Mouse (Mus musculus) limb, embryonic 12.5 days (tissue): Measurements from ENCODE around the gene Polr2b. TPM values are rescaled to one million over a fixed set of nuclear protein-coding genes. Genes with fewer than 3 reads are reported as not detected.
A peak's percentile ranks its signal among the peaks of the same experiment; 100 is the strongest.

Experiments used
- ATAC-seq: fragments of 200-750 bp; cut with Nextera tagmentation; 2 replicates; pipeline ENCODE4 v1.8.0; 2017; ENCODE audit warnings: low read depth, moderate TSS enrichment; ENCODE audit not compliant: insufficient number of reproducible peaks, insufficient read depth, low FRiP score, low TSS enrichment
- H3K27ac ChIP-seq: fragments of 300-500 bp; sonication (generic); 2 replicates; pipeline ENCODE4 v1.5.1; 2016; ENCODE audit warnings: mild to moderate bottlenecking, moderate library complexity
- H3K27me3 ChIP-seq: fragments of 300-500 bp; sonication (generic); 2 replicates; pipeline ENCODE4 v1.6.1; 2016; ENCODE audit warnings: mild to moderate bottlenecking, moderate library complexity
- H3K36me3 ChIP-seq: fragments of 300-500 bp; sonication (generic); 2 replicates; pipeline ENCODE4 v1.6.1; 2016; ENCODE audit warnings: mild to moderate bottlenecking, moderate library complexity
- H3K4me1 ChIP-seq: fragments of 300-500 bp; sonication (generic); replicated peaks from 2 replicates; pipeline ENCODE4 v1.6.1; 2016
- H3K4me2 ChIP-seq: fragments of 300-500 bp; sonication (generic); 2 replicates; pipeline ENCODE4 v1.6.1; 2016; ENCODE audit warnings: mild to moderate bottlenecking, moderate library complexity
- H3K4me3 ChIP-seq: fragments of 300-500 bp; sonication (generic); replicated peaks from 2 replicates; pipeline ENCODE4 v1.5.1; 2016; ENCODE audit warnings: mild to moderate bottlenecking
- H3K9ac ChIP-seq: fragments of 300-500 bp; sonication (generic); replicated peaks from 2 replicates; pipeline ENCODE4 v1.6.1; 2016; ENCODE audit warnings: mild to moderate bottlenecking, moderate library complexity
- H3K9me3 ChIP-seq: fragments of 300-500 bp; sonication (generic); 2 replicates; pipeline ENCODE4 v1.6.1; 2016; ENCODE audit warnings: mild to moderate bottlenecking, moderate library complexity
- WGBS: fragments of 180-500 bp; shearing (Covaris S2); methylation state at CpG from one replicate; pipeline ENCODE4 v1.1.7; 2016; 5-methylcytosine and 5-hydroxymethylcytosine counted together
- polyA plus RNA-seq: library from polyadenylated mRNA; unstranded; fragments of >200 nt; fragmentation: Nextera tagmentation; extraction: Ambion mirVana; gene quantifications from 2 replicates; pipeline ENCODE4 v1.2.1, GENCODE M21; 2016

Gene Polr2b
- polyA plus RNA-seq, 1 experiment from 2014 or later, result 87.3 TPM

DNA sequence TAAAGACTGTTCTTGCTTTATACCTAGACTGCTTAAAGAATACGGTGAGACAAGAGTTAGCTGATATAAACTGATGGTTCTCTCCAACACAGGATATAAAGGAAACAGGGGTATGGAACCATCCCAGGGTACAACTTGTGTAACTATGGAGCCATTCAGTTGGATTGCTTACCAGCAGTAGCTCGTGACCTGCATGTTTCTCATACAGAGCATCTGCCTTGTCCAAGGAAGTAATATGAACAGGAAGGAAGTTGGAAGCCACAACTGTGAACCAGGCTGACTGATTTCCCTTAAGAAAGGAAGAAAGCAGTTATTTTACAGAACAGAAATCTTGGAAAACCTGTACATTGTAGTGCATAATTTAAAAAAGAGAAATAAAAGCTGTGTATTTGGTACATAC, 10.5 kb upstream of the Polr2b start:
- no peak for ATAC-seq
- Histone ChIP-seq H3K9me3 (no peaks in the 10 kb centered on the region), H3K27me3 (no peaks in the 10 kb centered on the region), H3K4me2 (no peak overlapping the region), H3K36me3 (peaks cover 72% of the 10 kb centered on the region), H3K4me1 (no peaks in the 10 kb centered on the region), H3K27ac (no peak overlapping the region), H3K9ac (no peak overlapping the region), H3K4me3 (no peak overlapping the region)
- 95% methylated on average over 2 of the region's 2 CpGs for WGBS

DNA sequence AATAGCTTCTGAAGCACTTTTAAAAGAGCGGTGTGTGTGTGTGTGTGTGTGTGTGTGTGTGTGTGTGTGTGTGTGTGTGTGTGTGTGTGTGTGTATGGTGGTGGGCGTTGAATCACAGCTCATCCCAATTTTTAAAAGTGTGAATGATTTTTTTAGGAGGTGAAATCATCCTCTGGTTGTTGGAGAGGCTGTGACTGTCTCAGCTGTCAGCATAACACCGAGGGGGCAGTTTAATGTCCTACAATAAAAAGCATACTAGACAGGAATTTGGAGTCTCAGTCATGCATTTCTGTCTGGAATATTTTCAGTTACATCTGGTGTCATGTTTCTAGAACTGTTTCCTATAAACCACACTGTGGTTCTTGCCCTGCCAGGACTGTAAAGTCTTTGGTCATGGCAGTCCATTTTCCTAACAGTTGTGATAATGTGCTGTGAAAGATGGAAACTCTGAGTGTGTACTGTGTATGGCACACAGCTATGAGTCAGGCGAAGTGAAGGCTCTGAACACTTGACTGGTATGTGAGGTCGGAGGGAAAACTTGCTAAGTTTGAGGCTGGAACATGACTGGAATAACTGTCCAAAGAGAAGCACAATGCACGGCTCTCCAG, 8.5 kb upstream of the Polr2b start:
- Histone ChIP-seq H3K4me2 (no peak overlapping the region), H3K36me3 (peaks cover 72% of the 10 kb centered on the region), H3K4me1 (no peaks in the 10 kb centered on the region), H3K9ac (no peak overlapping the region), H3K27me3 (no peaks in the 10 kb centered on the region), H3K9me3 (no peaks in the 10 kb centered on the region), H3K4me3 (no peak overlapping the region), H3K27ac (no peak overlapping the region)
- 86% methylated on average over 6 of the region's 6 CpGs for whole genome bisulfite sequencing
- no peak for ATAC-seq

DNA sequence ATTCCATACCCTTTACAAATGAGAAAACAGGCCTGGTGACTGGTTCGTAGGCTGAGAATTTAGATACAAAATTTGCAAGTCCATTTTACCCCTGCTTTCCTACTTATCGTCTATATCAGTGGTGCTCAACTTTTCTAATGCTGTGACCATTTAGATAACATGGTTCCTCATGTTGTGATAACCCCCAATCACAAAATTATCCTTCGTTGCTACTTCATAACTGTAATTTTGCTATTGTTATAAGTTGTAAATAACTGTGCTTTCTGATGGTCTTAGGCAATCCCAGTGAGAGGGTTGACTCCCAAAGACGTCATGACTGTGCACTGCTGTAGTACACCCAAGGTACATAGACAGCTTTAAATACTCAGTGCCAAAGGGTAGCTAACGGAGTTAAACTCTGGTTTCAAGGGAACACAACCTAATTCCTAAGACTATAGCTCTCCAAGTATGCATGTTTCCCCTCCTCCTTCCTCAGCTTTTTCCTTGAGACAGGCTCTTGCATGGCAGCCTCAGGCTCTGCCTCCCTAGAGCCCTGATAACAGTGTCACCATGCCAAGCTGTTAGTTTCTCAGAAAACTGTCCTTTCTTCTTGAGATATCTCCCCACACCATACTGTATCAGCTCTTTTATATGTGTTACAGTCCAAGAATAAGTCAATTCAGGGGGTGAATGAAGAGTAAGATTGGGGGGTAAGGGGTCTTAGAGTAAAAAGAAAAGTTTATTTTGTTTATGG, 2.0 kb upstream of the Polr2b start:
- no peak overlapping the region for H3K27ac ChIP-seq
- no peaks in the 10 kb centered on the region for H3K27me3 ChIP-seq
- H3K4me1 ChIP-seq, result peaks cover 22% of the 10 kb centered on the region
- peak overlapping the region; percentile 99 for H3K4me2 ChIP-seq
- peak overlapping the region; percentile 91 for H3K4me3 ChIP-seq
- WGBS, result 79% methylated on average over 5 of the region's 5 CpGs
- H3K9ac ChIP-seq, result no peak overlapping the region
- H3K9me3 ChIP-seq, result no peaks in the 10 kb centered on the region
- no peak for ATAC-seq
- H3K36me3 ChIP-seq, result peaks cover 42% of the 10 kb centered on the region

DNA sequence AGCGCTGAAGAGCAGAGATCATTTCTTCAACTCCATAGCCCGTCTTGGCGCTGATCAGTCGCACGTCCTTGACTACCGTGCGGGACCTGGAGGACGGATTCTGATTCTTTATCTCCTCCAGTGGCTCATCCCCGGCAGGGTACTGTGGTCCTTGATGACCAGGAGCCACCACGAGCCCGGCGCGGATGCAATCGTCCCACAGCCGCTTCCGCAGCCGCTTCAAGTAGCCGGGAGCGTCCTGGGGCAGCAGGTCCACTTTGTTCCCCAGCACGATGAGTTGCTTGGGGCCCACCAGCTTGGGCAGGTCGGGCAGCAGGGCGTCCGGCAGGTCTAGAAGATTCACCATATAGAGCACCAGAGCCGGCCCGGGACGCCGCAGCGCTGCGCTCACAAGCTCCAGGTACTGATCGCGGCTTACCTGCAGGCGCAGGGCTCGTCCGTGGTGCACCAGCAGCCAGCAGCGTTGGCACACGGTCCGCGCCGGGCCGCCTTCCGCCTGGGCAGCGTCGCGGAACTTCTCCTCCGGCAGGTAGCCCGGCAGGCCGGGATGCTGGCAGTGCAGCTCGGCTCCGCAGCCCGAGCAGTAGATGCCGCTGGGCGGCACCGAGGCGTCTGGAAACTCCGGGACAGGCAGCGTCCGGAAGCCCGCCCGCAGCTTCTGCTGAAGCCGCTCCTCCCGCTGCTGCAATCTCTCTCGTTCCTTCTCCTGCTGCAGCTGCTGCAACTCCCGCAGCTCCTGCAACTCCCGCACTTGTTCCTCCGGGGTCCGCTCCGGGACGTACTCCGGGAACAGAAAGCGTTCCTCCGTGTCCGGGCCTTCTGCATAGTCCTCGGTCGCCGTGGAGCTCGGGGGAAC, 668 bp upstream of the Polr2b start:
- H3K27ac ChIP-seq, result peak overlapping the region; percentile 94
- ATAC-seq, result no peak; the same call in 1 of the 2 replicates

DNA sequence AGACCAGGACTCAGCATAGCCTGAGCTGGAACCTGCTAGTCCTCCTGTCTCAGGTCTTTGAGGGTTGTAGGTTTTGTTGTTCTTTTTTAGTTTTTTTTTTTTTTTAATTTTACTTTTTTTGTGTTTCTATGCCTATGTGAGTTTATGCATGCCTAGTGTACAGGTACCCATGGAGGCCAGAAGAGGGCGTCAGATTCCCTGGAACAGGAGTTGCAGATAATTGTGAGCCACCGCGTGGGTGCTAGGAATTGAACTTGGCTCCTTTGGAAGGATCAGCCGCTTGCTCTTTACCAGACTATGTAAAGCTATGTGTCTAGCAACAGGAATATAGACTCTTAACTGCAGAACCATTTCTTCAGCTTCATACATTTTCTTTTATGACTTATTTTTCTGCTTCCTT, 4.3 kb downstream of the Polr2b start:
- peaks cover 61% of the 10 kb centered on the region for H3K36me3 ChIP-seq
- peaks cover 10% of the 10 kb centered on the region for H3K4me1 ChIP-seq
- H3K4me3 ChIP-seq, result no peak overlapping the region
- no peaks in the 10 kb centered on the region for H3K9me3 ChIP-seq
- no peak for ATAC-seq
- 94% methylated on average over 4 of the region's 4 CpGs for WGBS
- H3K27me3 ChIP-seq, result no peaks in the 10 kb centered on the region
- H3K9ac ChIP-seq, result no peak overlapping the region
- H3K4me2 ChIP-seq, result no peak overlapping the region
- no peak overlapping the region for H3K27ac ChIP-seq

More for the DNA sequence above, 668 bp upstream of the Polr2b start:
- Histone ChIP-seq H3K27me3 (no peaks in the 10 kb centered on the region), H3K9me3 (no peaks in the 10 kb centered on the region), H3K4me2 (peak overlapping the region; percentile 99), H3K4me3 (peak overlapping the region; percentile 91), H3K9ac (peak overlapping the region; percentile 78), H3K36me3 (peaks cover 47% of the 10 kb centered on the region), H3K4me1 (peaks cover 22% of the 10 kb centered on the region)
- WGBS, result under 1% methylated on average over 74 of the region's 76 CpGs

DNA sequence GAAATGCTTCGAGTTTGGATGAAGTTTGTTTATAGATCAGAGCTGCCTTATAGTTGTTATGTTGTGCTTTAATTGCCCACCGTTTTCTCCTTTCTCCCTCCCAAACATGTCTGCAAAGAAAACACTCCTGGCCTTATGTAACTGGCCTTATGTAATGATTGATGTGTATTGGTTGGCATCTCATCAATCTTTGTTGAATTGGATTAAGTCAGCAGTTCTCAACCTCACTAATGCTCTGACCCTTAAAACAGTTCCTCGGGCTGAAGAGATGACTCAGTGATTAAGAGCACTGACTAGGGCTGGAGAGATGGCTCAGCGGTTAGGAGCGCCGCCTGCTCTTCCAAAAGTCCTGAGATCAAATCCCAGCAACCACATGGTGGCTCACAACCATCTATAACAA, 5.0 kb downstream of the Polr2b start:
- no peak for ATAC-seq
- H3K4me2 ChIP-seq, result no peak overlapping the region
- 92% methylated on average over 6 of the region's 6 CpGs for WGBS
- H3K27me3 ChIP-seq, result no peaks in the 10 kb centered on the region
- peaks cover 67% of the 10 kb centered on the region for H3K36me3 ChIP-seq
- no peaks in the 10 kb centered on the region for H3K9me3 ChIP-seq
- no peak overlapping the region for H3K9ac ChIP-seq
- no peak overlapping the region for H3K27ac ChIP-seq
- no peak overlapping the region for H3K4me3 ChIP-seq
- H3K4me1 ChIP-seq, result peaks cover 10% of the 10 kb centered on the region

DNA sequence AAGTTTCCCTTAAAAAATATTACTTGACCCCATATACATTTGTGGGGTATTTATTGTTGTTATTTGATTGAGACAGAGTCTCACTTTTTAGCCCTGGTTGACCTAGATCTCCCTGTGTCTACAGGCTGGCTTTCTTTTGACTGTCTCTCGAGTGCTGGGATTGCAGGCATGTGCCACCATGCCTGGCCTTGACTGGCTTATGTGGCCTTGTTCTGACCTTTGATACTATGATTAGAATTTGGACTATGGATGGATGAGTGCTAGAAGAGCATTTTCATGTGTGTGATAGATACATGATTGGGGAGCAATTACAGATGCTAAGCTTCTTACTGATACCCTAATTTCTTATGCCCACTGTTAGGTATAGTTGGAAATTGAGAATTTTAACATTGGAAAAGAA, 15.0 kb downstream of the Polr2b start:
- WGBS, result 88% methylated on average over 1 of the region's 1 CpGs
- Histone ChIP-seq H3K9me3 (no peaks in the 10 kb centered on the region), H3K9ac (no peak overlapping the region), H3K4me3 (no peak overlapping the region), H3K27ac (no peak overlapping the region), H3K4me1 (no peaks in the 10 kb centered on the region), H3K36me3 (peaks cover 96% of the 10 kb centered on the region), H3K27me3 (no peaks in the 10 kb centered on the region), H3K4me2 (no peak overlapping the region)
- no peak for ATAC-seq

DNA sequence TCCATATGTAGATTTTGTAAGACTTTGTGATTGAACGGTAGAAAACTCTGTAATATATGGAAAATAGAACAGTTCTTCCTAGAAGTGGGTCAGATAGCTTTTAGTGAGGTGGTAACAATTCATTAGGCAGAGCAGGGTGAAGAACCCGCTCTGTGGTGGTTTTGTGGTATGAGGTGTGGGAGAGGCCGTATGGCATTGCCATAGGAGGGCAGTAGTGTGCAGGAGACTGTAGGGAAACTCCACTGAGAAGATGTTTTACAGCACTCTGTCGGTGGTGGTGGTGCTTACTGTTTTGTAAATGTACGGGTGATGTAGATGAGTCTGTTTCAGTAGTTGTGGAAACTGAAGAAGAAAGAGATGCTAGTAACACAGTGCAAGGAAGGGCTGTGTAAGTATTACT, 20.2 kb downstream of the Polr2b start:
- no peak overlapping the region for H3K4me2 ChIP-seq
- H3K36me3 ChIP-seq, result peaks cover 88% of the 10 kb centered on the region
- no peaks in the 10 kb centered on the region for H3K4me1 ChIP-seq
- H3K9ac ChIP-seq, result no peak overlapping the region
- 81% methylated on average over 5 of the region's 5 CpGs for WGBS
- H3K27me3 ChIP-seq, result no peaks in the 10 kb centered on the region
- no peaks in the 10 kb centered on the region for H3K9me3 ChIP-seq
- ATAC-seq, result no peak
- no peak overlapping the region for H3K27ac ChIP-seq
- H3K4me3 ChIP-seq, result no peak overlapping the region

DNA sequence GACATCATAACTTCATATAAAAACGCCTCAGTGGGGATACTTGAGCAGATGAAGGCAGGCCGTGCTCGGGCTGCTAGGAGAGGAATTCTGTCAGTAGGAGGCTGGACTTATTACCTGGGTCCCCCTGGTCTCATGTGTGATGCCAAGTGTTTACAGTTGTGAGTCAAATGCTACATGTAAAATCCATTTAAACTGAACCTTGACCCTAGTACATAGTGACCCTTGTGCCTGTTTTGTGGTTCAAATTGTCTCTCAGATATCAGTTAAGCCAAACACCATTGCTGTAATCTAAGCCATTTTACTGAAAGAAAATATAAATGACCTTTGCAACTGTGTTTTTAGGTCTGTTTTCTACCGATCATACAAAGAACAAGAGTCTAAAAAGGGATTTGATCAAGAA, 30.1 kb downstream of the Polr2b start:
- Histone ChIP-seq H3K9ac (no peak overlapping the region), H3K4me2 (no peak overlapping the region), H3K36me3 (peaks cover 98% of the 10 kb centered on the region), H3K27me3 (no peaks in the 10 kb centered on the region), H3K4me3 (no peak overlapping the region), H3K4me1 (no peaks in the 10 kb centered on the region), H3K27ac (no peak overlapping the region), H3K9me3 (no peaks in the 10 kb centered on the region)
- WGBS, result 88% methylated on average over 4 of the region's 4 CpGs
- no peak for ATAC-seq

DNA sequence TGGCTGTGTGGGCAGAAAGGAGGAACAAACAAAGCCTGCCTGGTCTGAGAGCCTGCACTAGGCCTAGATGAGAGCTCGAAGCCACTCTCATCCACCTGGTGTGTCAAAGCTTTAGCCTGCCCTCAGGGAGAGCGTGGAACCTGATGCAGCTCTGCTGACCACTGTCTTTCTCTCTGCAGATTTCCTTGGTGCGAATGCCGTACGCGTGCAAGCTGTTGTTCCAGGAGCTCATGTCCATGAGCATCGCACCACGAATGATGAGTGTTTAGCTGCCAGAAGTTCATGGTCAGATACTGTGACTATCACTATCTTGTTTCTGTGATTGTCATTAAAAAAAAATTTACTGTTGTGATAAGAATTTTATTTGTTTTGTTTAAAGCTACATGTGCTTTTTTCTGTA, 39.0 kb downstream of the Polr2b start:
- 91% methylated on average over 8 of the region's 8 CpGs for WGBS
- no peak overlapping the region for H3K9ac ChIP-seq
- H3K4me1 ChIP-seq, result peaks cover 8% of the 10 kb centered on the region
- no peak for ATAC-seq
- 0 out of 2 replicates have a peak, but pooled peaks cover 2% of the 10 kb centered on the region for H3K27me3 ChIP-seq
- H3K27ac ChIP-seq, result no peak overlapping the region
- H3K36me3 ChIP-seq, result peaks cover 64% of the 10 kb centered on the region
- H3K9me3 ChIP-seq, result no peaks in the 10 kb centered on the region
- H3K4me3 ChIP-seq, result no peak overlapping the region
- H3K4me2 ChIP-seq, result no peak overlapping the region

DNA sequence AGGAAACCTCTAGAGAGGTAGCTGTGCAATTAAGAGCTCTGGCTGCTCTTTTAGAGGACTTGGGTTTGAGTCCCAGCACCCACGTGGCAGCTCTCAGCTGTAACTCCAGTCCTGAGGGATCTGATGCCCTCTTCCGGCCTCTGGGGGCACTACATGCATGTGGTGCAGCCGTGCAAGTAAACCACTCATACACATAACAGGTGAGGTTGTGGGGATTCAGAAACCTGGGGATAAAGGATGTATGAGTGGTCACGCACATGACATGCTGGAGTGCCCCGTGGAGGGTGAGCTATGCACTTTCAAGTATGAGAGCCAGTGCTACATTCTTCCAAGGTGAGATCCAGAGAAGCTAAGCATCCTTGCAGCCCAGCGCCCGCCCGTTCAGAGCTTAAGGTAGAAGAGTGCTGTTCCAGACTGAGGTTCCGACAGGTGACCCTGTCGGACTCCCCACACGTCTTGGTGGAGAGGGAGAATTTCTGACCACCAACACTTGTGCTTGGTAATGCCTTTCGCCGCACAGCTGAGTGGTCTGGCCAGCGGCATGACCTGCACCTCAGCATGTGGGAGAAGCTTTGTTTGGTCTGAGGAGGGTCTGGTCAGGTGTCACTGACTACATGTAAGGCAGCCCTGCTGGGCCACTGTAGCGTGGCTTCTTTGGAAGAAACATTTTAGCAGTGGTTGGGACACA, 40.2 kb downstream of the Polr2b start:
- Histone ChIP-seq H3K4me1 (peaks cover 15% of the 10 kb centered on the region), H3K9ac (no peak overlapping the region), H3K4me3 (no peak overlapping the region), H3K4me2 (no peak overlapping the region), H3K27me3 (0 out of 2 replicates have a peak, but pooled peaks cover 3% of the 10 kb centered on the region), H3K27ac (no peak overlapping the region), H3K36me3 (peaks cover 53% of the 10 kb centered on the region), H3K9me3 (no peaks in the 10 kb centered on the region)
- WGBS, result 92% methylated on average over 15 of the region's 15 CpGs
- ATAC-seq, result no peak
